Mouse (Mus musculus): Measurements from ENCODE around the gene Efhd2.

Gene Efhd2

GRCm38 (mm10) chr4:141857422-141857930 is 17.2 kb downstream of the Efhd2 start:
- DNase-seq = peak; percentile 82 to 84

GRCm38 (mm10) chr4:141853437-141853836 is 21.3 kb downstream of the Efhd2 start:
- DNase-seq = peak; percentile 65 to 66

DNA sequence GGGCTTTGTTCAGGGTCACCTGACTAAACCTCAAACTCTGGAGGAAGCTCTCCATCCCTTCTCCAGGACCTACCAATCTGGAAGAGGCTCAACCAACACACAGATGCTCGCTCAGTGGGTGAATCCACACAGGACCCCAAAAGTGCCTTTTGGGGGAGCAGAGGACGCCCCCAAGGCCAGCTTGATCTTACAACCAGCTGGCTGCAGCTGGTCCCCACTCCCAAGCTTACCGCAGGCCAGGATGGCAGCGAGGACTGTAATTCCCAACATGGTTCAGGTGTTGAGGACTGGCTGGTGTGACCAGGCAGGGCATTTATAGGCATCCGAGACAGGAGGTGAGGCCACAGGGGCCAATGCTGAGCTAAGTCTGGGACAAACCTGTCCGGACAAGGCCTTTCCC is 28.7 kb downstream of the Efhd2 start, which contains the start of gene Ctrc:
Gene Ctrc (minus strand): TSS at position 361 of the 400 bp plus-strand sequence.
- no peak for DNase-seq

- DNase-seq = no peak
These were observed 40.1 kb downstream of the Efhd2 start for GRCm38 (mm10) chr4:141834536-141835095.

- DNase-seq = no peak
These were observed 40.8 kb downstream of the Efhd2 start for GRCm38 (mm10) chr4:141833911-141834310.

DNA sequence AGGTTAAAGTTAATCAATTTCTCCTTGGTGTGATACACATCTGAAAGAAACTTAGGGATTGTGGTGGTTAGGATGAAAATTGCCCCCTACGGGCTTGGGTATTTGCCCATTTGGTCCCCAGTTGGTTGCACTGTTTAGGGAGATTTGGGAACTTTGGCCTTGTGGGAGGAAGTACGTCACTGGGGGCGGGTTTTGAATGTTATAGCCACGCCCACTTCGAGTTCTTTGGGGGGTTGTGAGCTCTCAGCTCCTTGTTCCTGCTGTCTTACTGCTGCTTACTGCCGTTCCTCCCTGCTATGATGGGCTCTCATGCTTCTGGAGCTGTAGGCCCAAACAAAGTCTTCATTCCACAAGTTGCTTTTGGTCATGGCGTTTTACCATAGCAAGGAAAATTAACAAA is 43.4 kb downstream of the Efhd2 start:
- DNase-seq = no peak

- DNase-seq = no peak
These were observed 44.3 kb downstream of the Efhd2 start for GRCm38 (mm10) chr4:141830381-141830780.

DNA sequence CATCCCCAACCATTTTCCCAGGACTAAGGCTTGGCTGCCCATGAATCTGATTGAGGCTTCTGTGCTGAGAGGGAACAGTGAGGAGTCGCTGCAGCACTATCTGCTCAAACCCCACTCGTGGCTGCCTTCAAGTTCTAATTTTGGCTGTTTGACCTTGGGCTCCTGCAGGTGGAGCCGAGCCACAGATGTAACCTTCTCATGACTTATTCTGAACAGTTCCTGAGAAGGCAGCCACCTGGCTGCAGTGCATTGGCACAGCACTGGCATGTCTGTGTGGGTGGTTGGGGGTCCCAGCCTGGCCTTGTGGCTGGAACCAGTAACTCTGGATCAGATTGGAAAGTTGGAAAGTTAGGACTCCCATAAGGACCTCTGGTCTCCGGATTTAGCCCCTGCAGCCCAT is 46.5 kb downstream of the Efhd2 start:
- DNase-seq = no peak

- DNase-seq = no peak
These were observed 47.3 kb downstream of the Efhd2 start for GRCm38 (mm10) chr4:141827401-141827800.

GRCm38 (mm10) chr4:141826060-141826459 is 48.7 kb downstream of the Efhd2 start, which contains the start of gene Cela2a:
Cela2a (minus strand) TSS chr4:141826160.
- DNase-seq = no peak

GRCm38 (mm10) chr4:141822979-141823378 is 51.7 kb downstream of the Efhd2 start:
- peak; percentile 19 to 33 for DNase-seq

- peak; percentile 28 to 43 for DNase-seq
These were observed 52.6 kb downstream of the Efhd2 start for GRCm38 (mm10) chr4:141822089-141822488.

- no peak for DNase-seq
These were observed 53.5 kb downstream of the Efhd2 start for GRCm38 (mm10) chr4:141821178-141821577.

GRCm38 (mm10) chr4:141819316-141819715 is 55.4 kb downstream of the Efhd2 start:
- DNase-seq = no peak

GRCm38 (mm10) chr4:141818861-141819260 is 55.9 kb downstream of the Efhd2 start:
- no peak for DNase-seq

DNA sequence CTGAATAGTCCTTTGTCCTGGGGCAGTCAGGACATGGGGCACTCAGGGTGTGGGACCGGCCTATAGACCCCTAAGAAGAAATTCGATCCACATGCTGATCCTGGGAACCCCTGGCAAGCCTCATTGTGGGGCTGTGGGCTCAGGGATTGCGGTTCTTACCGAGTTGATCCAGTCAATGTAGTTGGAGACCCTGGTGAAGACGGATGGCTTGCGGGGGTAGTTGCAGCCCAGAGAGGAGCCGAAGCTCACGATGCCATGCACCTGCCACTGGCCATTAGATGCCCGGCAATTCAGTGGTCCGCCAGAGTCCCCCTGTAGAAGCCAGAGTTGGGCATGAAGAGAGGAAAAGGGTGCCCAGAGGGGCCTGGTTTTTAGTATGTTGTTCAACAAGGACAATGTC is 57.0 kb downstream of the Efhd2 start:
- no peak for DNase-seq

GRCm38 (mm10) chr4:141816776-141817655 is 57.7 kb downstream of the Efhd2 start:
- DNase-seq = no peak

GRCm38 (mm10) chr4:141816267-141816666 is 58.5 kb downstream of the Efhd2 start:
- no peak for DNase-seq

DNA sequence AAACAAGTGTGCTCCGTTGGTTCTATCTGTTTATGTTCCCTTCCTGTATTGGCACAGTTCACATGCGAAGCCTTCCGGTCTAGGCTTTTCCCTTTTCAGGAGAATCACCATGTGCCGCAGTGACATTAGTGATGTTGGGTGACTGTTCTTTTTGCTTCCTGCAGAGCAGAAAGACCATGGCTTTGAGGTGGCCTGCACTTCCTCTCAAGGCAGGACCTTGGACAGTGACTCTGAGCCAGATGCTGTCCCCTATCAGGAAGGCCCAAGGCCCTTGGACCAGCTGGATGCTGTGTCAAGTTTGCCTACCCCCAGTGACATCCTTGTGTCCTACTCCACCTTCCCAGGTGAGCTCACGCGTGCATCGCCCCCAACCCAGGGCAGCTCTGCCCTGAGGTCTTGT is 63.3 kb downstream of the Efhd2 start:
- no peak for DNase-seq

- DNase-seq = no peak
These were observed 63.7 kb downstream of the Efhd2 start for GRCm38 (mm10) chr4:141810975-141811374.

GRCm38 (mm10) chr4:141809850-141810464 is 64.8 kb downstream of the Efhd2 start:
- DNase-seq = no peak

All from B cell, adult 2 months (primary cell).